Mouse (Mus musculus) small intestine, adult 2 months (tissue): Measurements from ENCODE around the gene H2al1d.

Source experiments
- CTCF ChIP-seq: fragments of 200-500 bp; IDR thresholded peaks from 2 replicates; pipeline ENCODE4 v1.5.1; 2012; ENCODE audit warnings: low read depth, mild to moderate bottlenecking, control low read depth, inconsistent platforms, low read length, moderate library complexity, mixed read lengths; ENCODE audit not compliant: insufficient replicate concordance, insufficient read length; ENCODE audit errors: extremely low read depth
- POLR2A ChIP-seq: fragments of 200-500 bp; IDR thresholded peaks from 2 replicates; pipeline ENCODE4 v1.6.1; 2012; ENCODE audit warnings: low read depth, mild to moderate bottlenecking, control low read depth, inconsistent platforms, low read length, moderate library complexity

DNA sequence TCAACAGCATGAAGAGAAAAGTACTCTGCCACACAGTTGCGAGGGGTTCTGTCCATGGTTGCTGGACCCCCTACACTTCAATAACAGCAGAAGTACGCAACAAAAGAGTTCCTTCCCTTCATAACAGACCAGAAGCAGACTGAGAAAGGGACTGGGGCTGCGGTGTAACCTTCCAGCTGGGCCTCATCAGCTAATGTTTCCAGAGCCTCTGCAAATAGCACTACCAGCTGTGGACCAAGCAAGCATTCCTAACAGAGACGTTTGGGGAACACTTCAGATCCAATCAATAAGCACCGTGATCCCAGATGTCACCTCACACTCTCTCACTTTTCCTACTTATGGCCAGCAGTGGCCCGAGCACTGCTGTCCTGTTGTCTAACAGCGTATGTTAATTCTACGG, 43.7 kb upstream of the H2al1d start:
- TF ChIP-seq POLR2A (no peak), CTCF (no peak)
